Mouse (Mus musculus) ES-Bruce4 (cell line): ENCODE results near the gene Trhde.

ENCODE experiments used
- CTCF ChIP-seq: IDR thresholded peaks from one replicate; pipeline ENCODE4 v1.8.1; 2011; ENCODE audit warnings: low read depth, low read length
- EP300 ChIP-seq: IDR thresholded peaks from 2 replicates; pipeline ENCODE4 v1.6.1; 2011; ENCODE audit warnings: low read depth, low read length; ENCODE audit not compliant: insufficient read depth
- POLR2A ChIP-seq: IDR thresholded peaks from one replicate; pipeline ENCODE4 v1.8.1; 2011; ENCODE audit warnings: low read length; ENCODE audit not compliant: insufficient read depth

- no peak for TF ChIP-seq POLR2A
- TF ChIP-seq EP300, result no peak
- no peak for TF ChIP-seq CTCF
Measured at GRCm38 (mm10) chr10:114415717-114416116, 386.4 kb downstream of the Trhde start.
